Mouse (Mus musculus) heart, embryonic 11.5 days (tissue): Measurements from ENCODE around the gene Clstn2. TPM values are rescaled to one million over a fixed set of nuclear protein-coding genes. Genes with fewer than 3 reads are reported as not detected.

Experiments
- ATAC-seq: fragments of 200-750 bp; cut with Nextera tagmentation; replicated peaks from 2 replicates; pipeline ENCODE4 v1.8.0; 2017; ENCODE audit warnings: moderate library complexity; ENCODE audit not compliant: insufficient number of reproducible peaks, low FRiP score, low TSS enrichment
- H3K27ac ChIP-seq: fragments of 300-500 bp; sonication (generic); 2 replicates; pipeline ENCODE4 v1.5.1; 2014; ENCODE audit warnings: mild to moderate bottlenecking, low read depth, low read length
- H3K27me3 ChIP-seq: fragments of 300-500 bp; sonication (generic); 2 replicates; pipeline ENCODE4 v1.6.1; 2014; ENCODE audit warnings: mild to moderate bottlenecking, low read length, mixed read lengths; ENCODE audit not compliant: control insufficient read depth, insufficient read depth
- H3K36me3 ChIP-seq: fragments of 300-500 bp; sonication (generic); 2 replicates; pipeline ENCODE4 v1.6.1; 2014; ENCODE audit warnings: mild to moderate bottlenecking, low read length, moderate library complexity, mixed read lengths; ENCODE audit not compliant: control insufficient read depth, insufficient read depth
- H3K4me1 ChIP-seq: fragments of 300-500 bp; sonication (generic); 2 replicates; pipeline ENCODE4 v1.6.1; 2014; ENCODE audit warnings: low read length; ENCODE audit not compliant: control insufficient read depth, insufficient read depth
- H3K4me2 ChIP-seq: fragments of 300-500 bp; sonication (generic); 2 replicates; pipeline ENCODE4 v1.6.1; 2014; ENCODE audit warnings: mild to moderate bottlenecking, moderate library complexity
- H3K4me3 ChIP-seq: fragments of 300-500 bp; sonication (generic); 2 replicates; pipeline ENCODE4 v1.5.1; 2014; ENCODE audit warnings: low read depth, low read length
- H3K9ac ChIP-seq: fragments of 300-500 bp; sonication (generic); 2 replicates; pipeline ENCODE4 v1.6.1; 2014; ENCODE audit warnings: mild to moderate bottlenecking, low read depth, low read length, moderate library complexity
- H3K9me3 ChIP-seq: fragments of 300-500 bp; sonication (generic); replicated peaks from 2 replicates; pipeline ENCODE4 v1.6.1; 2016; ENCODE audit warnings: low read length; ENCODE audit not compliant: control insufficient read depth
- WGBS: fragments of 180-500 bp; shearing (Covaris S2); extraction: QIAGEN DNeasy Blood & Tissue Kit; methylation state at CpG from one replicate; pipeline ENCODE4 v1.1.7; 2014; ENCODE audit not compliant: insufficient replicate concordance; 5-methylcytosine and 5-hydroxymethylcytosine counted together
- polyA plus RNA-seq: library from polyadenylated mRNA; unstranded; fragments of >200 nt; fragmentation: Nextera tagmentation; extraction: Ambion mirVana; gene quantifications from 2 replicates; pipeline ENCODE4 v1.2.1, GENCODE M21; 2014

Clstn2 gene
- polyA plus RNA-seq, 1 experiment from 2014 or later, result 1.5 TPM

DNA sequence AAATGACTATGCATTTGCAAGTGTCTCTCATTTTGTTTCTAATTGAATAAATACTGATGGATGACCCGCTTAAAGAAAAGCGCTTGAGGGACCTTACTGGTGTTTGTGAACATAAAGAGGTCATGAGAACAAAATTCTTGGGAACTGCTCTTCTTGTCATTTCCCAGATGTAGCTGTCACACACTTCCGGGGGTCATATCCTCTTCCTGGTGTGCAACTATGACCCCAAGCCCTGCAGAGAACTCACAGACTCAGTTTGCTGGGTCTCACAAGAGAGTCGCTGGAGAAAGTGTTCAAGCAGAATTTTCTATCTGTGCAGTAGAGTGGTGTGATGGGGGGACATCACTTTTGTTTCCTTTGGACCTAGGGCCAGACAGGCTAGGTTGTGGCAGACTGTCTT, 442.3 kb downstream of the Clstn2 start:
- Histone ChIP-seq H3K4me1 (no peaks in the 10 kb centered on the region), H3K9ac (no peak overlapping the region), H3K4me2 (no peak overlapping the region), H3K9me3 (no peaks in the 10 kb centered on the region), H3K27me3 (no peaks in the 10 kb centered on the region), H3K36me3 (no peaks in the 10 kb centered on the region), H3K27ac (no peak overlapping the region), H3K4me3 (no peak overlapping the region)
- ATAC-seq, result no peak
- 76% methylated on average over 4 of the region's 4 CpGs for WGBS

DNA sequence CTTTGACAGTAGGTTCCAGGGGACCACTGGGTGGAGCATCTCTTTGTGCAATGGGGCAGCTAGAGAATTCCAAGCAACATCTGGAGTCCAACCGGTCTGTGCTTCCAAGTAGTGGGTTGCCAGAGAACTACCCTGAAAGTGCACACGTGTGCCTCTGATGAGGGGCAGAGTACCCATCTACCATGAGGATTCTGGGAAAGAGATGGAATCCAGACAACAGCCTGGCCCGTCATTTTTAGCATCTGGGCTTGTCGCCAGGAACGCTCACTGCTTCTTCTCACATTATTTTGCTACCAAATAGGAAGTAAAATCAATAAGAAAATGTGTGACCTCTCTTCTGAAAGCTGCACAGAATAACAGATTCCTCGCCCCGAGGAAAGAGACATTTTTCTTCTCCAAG, 462.1 kb downstream of the Clstn2 start:
- H3K36me3 ChIP-seq, result no peaks in the 10 kb centered on the region
- no peaks in the 10 kb centered on the region for H3K4me1 ChIP-seq
- no peak for ATAC-seq
- no peaks in the 10 kb centered on the region for H3K27me3 ChIP-seq
- no peak overlapping the region for H3K27ac ChIP-seq
- no peak overlapping the region for H3K4me3 ChIP-seq
- H3K4me2 ChIP-seq, result no peak overlapping the region
- no peaks in the 10 kb centered on the region for H3K9me3 ChIP-seq
- 67% methylated on average over 7 of the region's 7 CpGs for whole genome bisulfite sequencing
- no peak overlapping the region for H3K9ac ChIP-seq

DNA sequence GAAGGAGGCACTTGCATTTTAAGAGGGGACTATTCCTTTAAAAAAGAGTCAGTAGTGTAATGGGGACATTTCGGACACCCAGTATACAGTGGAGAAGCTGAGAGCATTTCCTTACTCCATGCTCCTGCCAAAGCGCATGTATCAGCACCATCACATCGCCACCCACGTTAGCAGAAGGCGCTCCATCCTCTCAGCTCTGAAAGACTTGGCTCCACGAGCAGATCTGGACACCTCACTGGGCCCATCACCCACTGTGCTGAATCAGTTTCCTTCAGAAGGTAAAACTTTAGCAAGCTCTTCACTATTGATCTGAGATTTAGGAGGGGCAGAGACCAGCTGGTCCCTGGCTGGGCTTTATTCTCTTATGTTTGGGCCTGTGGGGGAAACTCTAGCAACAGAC, 469.9 kb downstream of the Clstn2 start:
- Histone ChIP-seq H3K27ac (no peak overlapping the region), H3K9me3 (no peaks in the 10 kb centered on the region), H3K36me3 (no peaks in the 10 kb centered on the region), H3K4me3 (no peak overlapping the region), H3K4me1 (no peaks in the 10 kb centered on the region), H3K9ac (no peak overlapping the region), H3K4me2 (no peak overlapping the region), H3K27me3 (no peaks in the 10 kb centered on the region)
- ATAC-seq, result no peak
- 81% methylated on average over 6 of the region's 6 CpGs for WGBS

DNA sequence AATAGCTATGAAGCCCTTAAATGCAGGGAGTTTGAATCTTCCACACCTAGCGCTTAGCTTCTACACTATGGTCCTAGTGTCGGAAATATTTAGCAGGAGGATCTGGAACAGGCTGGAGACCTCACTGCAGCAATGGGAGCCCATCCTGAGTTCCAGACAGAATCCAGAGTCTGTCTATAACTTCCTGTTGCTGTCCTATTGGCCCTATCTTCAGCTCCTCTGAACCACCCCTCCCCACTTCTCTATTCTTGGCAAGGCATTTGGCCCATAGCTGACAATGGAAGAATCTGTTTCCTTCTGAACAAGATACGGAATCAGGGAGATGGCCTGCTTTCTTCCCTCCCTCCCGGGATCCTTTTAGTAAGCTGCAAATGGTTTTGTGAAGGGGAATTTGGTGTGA, 488.6 kb downstream of the Clstn2 start:
- ATAC-seq, result no peak
- H3K4me2 ChIP-seq, result no peak overlapping the region
- H3K27me3 ChIP-seq, result no peaks in the 10 kb centered on the region
- H3K36me3 ChIP-seq, result no peaks in the 10 kb centered on the region
- H3K4me1 ChIP-seq, result no peaks in the 10 kb centered on the region
- 59% methylated on average over 4 of the region's 4 CpGs for WGBS
- no peak overlapping the region for H3K4me3 ChIP-seq
- no peak overlapping the region for H3K27ac ChIP-seq
- H3K9ac ChIP-seq, result no peak overlapping the region
- H3K9me3 ChIP-seq, result no peaks in the 10 kb centered on the region

DNA sequence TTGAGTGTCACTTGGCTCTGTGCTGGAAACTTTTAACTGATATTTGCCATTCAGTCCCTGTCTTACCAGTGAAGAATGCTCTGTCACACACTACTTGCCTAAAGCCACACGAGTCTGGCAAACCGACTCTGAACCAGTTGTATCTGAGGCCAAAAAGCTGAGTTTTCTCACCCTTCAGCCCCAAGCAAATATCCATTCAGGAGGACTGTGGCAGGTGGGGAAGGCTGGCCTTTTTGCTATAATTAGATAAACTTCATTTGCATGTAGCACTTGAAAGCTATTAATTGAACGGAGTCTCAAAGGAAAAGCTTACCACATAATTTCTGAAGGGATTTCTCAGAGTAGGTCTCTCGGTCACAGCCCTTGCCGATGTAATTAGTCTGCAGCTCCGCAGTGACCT, 491.6 kb downstream of the Clstn2 start:
- Histone ChIP-seq H3K4me2 (no peak overlapping the region), H3K4me1 (no peaks in the 10 kb centered on the region), H3K36me3 (no peaks in the 10 kb centered on the region), H3K27ac (no peak overlapping the region), H3K9ac (no peak overlapping the region), H3K9me3 (no peaks in the 10 kb centered on the region), H3K4me3 (no peak overlapping the region), H3K27me3 (no peaks in the 10 kb centered on the region)
- 87% methylated on average over 6 of the region's 6 CpGs for WGBS
- no peak for ATAC-seq

DNA sequence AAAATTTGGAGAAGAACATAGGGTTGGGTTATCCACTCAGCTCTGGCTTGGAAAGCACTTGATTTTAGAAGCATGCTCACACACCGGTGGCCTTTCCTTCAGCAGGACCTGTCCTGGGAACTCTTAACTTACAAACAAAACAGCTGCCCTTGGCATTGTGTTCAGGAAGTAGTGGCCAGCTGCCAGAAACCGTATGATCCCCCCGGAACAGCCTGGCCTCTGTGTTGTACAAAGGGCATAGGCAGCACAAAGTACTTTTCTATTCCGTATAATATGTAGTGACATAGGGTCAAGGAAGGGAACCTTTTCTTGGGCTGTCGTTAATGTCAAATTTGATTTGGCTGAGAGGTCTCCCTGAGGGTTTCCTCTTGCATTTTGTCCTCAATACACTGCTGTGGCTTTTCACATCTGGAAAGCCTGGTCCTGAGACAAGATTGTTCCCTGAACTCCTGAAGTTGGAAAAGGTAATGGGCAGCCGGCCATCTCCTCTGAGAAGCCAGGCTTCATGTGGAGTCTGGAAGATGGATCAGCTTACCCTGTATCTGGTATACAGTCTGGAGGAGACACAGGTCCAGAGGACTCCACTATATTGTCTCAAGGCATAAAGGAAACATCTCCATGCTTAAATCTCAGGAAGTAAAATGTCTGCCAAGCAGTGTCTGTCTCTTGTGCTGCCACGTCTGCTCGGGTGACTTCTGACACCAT, 494.8 kb downstream of the Clstn2 start:
- ATAC-seq, result no peak
- H3K4me2 ChIP-seq, result no peak overlapping the region
- no peak overlapping the region for H3K27ac ChIP-seq
- no peak overlapping the region for H3K9ac ChIP-seq
- no peaks in the 10 kb centered on the region for H3K4me1 ChIP-seq
- H3K4me3 ChIP-seq, result no peak overlapping the region
- no peaks in the 10 kb centered on the region for H3K36me3 ChIP-seq
- no peaks in the 10 kb centered on the region for H3K27me3 ChIP-seq
- no peaks in the 10 kb centered on the region for H3K9me3 ChIP-seq
- WGBS, result 68% methylated on average over 8 of the region's 8 CpGs

DNA sequence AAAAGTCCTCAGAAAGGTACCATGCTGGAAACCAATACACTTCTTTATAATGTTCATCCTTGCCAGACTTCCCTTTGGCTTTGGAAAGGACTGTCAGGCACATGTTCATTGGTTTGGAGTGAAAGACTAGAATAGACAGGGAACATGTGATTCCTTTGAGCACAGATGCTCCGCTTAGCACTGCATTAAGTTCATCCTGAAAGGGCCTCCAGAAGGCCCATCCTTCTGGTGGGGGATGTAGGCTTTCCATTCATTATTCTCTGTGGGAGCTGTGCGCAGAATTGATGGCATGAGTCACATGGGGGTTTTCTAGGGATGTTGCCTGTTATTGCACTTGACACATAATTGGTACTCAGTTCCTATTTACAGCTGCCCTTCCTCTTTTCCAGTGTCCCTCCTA, 498.8 kb downstream of the Clstn2 start:
- H3K27me3 ChIP-seq, result no peaks in the 10 kb centered on the region
- no peaks in the 10 kb centered on the region for H3K36me3 ChIP-seq
- no peaks in the 10 kb centered on the region for H3K9me3 ChIP-seq
- H3K4me2 ChIP-seq, result no peak overlapping the region
- 85% methylated on average over 2 of the region's 2 CpGs for WGBS
- H3K4me3 ChIP-seq, result no peak overlapping the region
- H3K9ac ChIP-seq, result no peak overlapping the region
- H3K27ac ChIP-seq, result no peak overlapping the region
- no peaks in the 10 kb centered on the region for H3K4me1 ChIP-seq
- ATAC-seq, result no peak

DNA sequence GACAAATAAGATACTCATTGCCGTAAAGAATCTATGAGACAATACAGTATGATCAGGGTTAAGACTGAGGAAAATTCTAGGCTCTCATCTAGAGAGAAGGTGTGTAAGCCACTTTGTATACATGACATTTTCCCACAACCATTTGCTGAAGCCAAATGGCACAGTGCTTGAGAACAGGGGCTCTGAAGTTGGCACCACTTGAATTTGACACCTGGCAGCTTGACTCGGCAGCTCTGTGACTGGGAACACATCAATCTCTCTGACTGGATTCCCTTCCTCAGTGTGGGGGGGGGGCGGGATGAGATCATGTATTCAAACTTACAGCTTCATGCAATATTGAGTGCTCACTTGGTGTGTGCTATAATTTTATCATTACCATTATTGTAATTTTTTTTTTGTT, 499.7 kb downstream of the Clstn2 start:
- Histone ChIP-seq H3K4me2 (no peak overlapping the region), H3K9me3 (no peaks in the 10 kb centered on the region), H3K9ac (no peak overlapping the region), H3K27me3 (no peaks in the 10 kb centered on the region), H3K36me3 (no peaks in the 10 kb centered on the region), H3K4me3 (no peak overlapping the region), H3K4me1 (no peaks in the 10 kb centered on the region), H3K27ac (no peak overlapping the region)
- 70% methylated on average over 3 of the region's 3 CpGs for WGBS
- no peak for ATAC-seq

DNA sequence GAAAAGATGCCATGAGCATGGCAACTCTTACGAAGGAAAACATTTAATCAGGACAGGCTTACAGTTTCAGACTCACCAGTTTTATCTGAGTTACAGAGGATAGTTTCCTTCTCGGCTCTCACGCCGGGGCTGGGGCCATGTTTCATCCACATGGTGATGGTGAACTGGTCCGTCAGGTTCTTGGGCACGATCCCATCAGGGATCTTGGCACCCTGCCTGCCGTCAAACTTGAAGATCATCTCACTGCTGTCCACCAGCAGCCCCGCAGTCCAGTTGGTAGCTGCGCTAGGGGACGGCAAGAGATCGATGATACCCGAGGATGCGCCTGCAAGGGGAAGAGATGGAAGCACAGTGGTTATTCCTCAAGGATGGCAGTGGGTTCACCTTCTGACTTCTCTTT, 500.4 kb downstream of the Clstn2 start:
- H3K27ac ChIP-seq, result no peak overlapping the region
- no peak overlapping the region for H3K4me2 ChIP-seq
- no peak overlapping the region for H3K9ac ChIP-seq
- no peaks in the 10 kb centered on the region for H3K9me3 ChIP-seq
- ATAC-seq, result no peak
- H3K4me1 ChIP-seq, result no peaks in the 10 kb centered on the region
- 87% methylated on average over 13 of the region's 13 CpGs for WGBS
- no peaks in the 10 kb centered on the region for H3K36me3 ChIP-seq
- H3K27me3 ChIP-seq, result no peaks in the 10 kb centered on the region
- H3K4me3 ChIP-seq, result no peak overlapping the region
